Comparison of ENCODE assay signal across 7 mouse cellular contexts in genomic region chr2:120539778-120540208, GRCm38 (mm10). TPM values are rescaled to one million over a fixed set of nuclear protein-coding genes. Genes with fewer than 3 reads are reported as not detected.
DNase-seq lines count a peak whose midpoint lies in the region; ATAC-seq and TF ChIP-seq lines count a peak whose summit lies in the region.

No protein-coding gene starts in this region.

- peak overlapping the region; percentile 33 for H3K4me2 ChIP-seq in hindbrain, embryonic 14.5 days (replicated peaks)

- H3K4me1 ChIP-seq in bone marrow macrophage, adult 2 months (ENCODE audit: control insufficient read depth, insufficient read depth, low read length), result peaks cover 30% of the 10 kb centered on the region
- H3K4me1 ChIP-seq in hindbrain, embryonic 14.5 days (replicated peaks; ENCODE audit: control insufficient read depth, insufficient read depth, low read length), result peaks cover 8% of the 10 kb centered on the region

- peak; percentile 80; the same call in 1 of the 2 replicates for ATAC-seq in hindbrain, embryonic 14.5 days (ENCODE audit: low FRiP score)

- peak overlapping the region; percentile 83 for H3K27ac ChIP-seq in bone marrow macrophage, adult 2 months (ENCODE audit: insufficient read depth, low read depth, low read length)
- H3K27ac ChIP-seq in gastrocnemius, adult 2 months, result peak overlapping the region; percentile 93
- H3K27ac ChIP-seq in hindbrain, embryonic 14.5 days, result peak overlapping the region; percentile 64
- peak overlapping the region; percentile 82 for H3K27ac ChIP-seq in macrophage

- intact Hi-C loops in gastrocnemius, adult 2 months (cut with DNase I), result loop anchor here (2.0 kb wide), 1 partner anchor 23 kb away; the partner anchor contains the start of gene Zfp106

- TF ChIP-seq POLR2A in bone marrow macrophage, adult 2 months (IDR thresholded peaks at IDR 0.05; ENCODE audit: borderline replicate concordance, low read depth, low read length), result no peak

- H3K9me3 ChIP-seq in hindbrain, embryonic 14.5 days (ENCODE audit: control insufficient read depth, low read length), result no peaks in the 10 kb centered on the region

- no peak overlapping the region for H3K4me3 ChIP-seq in bone marrow macrophage, adult 2 months (ENCODE audit: insufficient read depth, low read length)
- peak overlapping the region; percentile 67 for H3K4me3 ChIP-seq in gastrocnemius, adult 2 months
- H3K4me3 ChIP-seq in hindbrain, embryonic 14.5 days (replicated peaks; ENCODE audit: low read length), result no peak overlapping the region
- no peak overlapping the region for H3K4me3 ChIP-seq in macrophage (ENCODE audit: inconsistent target)

- WGBS in hindbrain, embryonic 14.5 days, result 3% methylated on average over 1 of the region's 1 CpGs
- 0% methylated on average over 1 of the region's 1 CpGs for WGBS in macrophage (ENCODE audit: missing documents)

- TF ChIP-seq CTCF in bone marrow macrophage, adult 2 months (IDR thresholded peaks at IDR 0.05; ENCODE audit: low read depth, low read length), result no peak
- TF ChIP-seq CTCF in gastrocnemius, adult 2 months (IDR thresholded peaks at IDR 0.05), result no peak

- peak; percentile 89 for DNase-seq in Muller cell, postnatal 12 days (ENCODE audit: inconsistent ontology term)
- peak; percentile 80 for DNase-seq in gastrocnemius, adult 2 months
- peak; percentile 80 for DNase-seq in hindbrain, embryonic 14.5 days (ENCODE audit: low spot score)
- peak; percentile 37 to 47 for DNase-seq in layer of hippocampus, postnatal 25 days (ENCODE audit: extremely low spot score in 1 of 2, low spot score in 1 of 2)
- peak; percentile 51 for DNase-seq in right cerebral cortex, postnatal 4 days

- peaks cover 67% of the 10 kb centered on the region for H3K79me2 ChIP-seq in macrophage (ENCODE audit: inconsistent target)

- H3K9ac ChIP-seq in hindbrain, embryonic 14.5 days, result no peak overlapping the region

- H3K27me3 ChIP-seq in hindbrain, embryonic 14.5 days (ENCODE audit: control insufficient read depth, insufficient read depth, low read length), result no peaks in the 10 kb centered on the region

- peaks cover 27% of the 10 kb centered on the region for H3K36me3 ChIP-seq in hindbrain, embryonic 14.5 days (replicated peaks; ENCODE audit: control insufficient read depth, insufficient read depth)
- peaks cover 29% of the 10 kb centered on the region for H3K36me3 ChIP-seq in macrophage (ENCODE audit: inconsistent target)

RNA-seq across cellular contexts. Expression of gene Zfp106, which starts 23.9 kb away (rescaled TPM):
- 66.2 and 79.1 TPM in 2 replicates for polyA plus RNA-seq in bone marrow macrophage, adult 2 months (2012; ENCODE audit: insufficient read depth, insufficient read length, missing spikeins)
- 100 to 1,000 TPM; 635 to 796 TPM for total RNA-seq in gastrocnemius, adult 2 months (2021)
- polyA plus RNA-seq in hindbrain, embryonic 14.5 days (2014; fragmentation: Nextera tagmentation; extraction: Ambion mirVana), result 46.4 and 48.0 TPM in 2 replicates
- 100 to 1,000 TPM; 145 to 150 TPM for total RNA-seq in layer of hippocampus, postnatal 25 days (2021)
- total RNA-seq in macrophage (2018; cell fraction: chromatin; rRNA removed), result 100 to 1,000 TPM in 16 of 26 experiments, 10 to 100 TPM in 10; 36.1 to 221 (median 126) TPM
- 10 to 100 TPM; 46.0 to 87.7 (median 67.0) TPM for total RNA-seq in macrophage (2018; cell fraction: cytosol; rRNA removed)
- 100 to 1,000 TPM in 9 of 26 experiments, 10 to 100 TPM in 17; 40.3 to 134 (median 92.1) TPM for total RNA-seq in macrophage (2018; cell fraction: nucleus; rRNA removed)
- 45.2 to 55.7 TPM (median 52.7 TPM) in 3 replicates for polyA plus RNA-seq in macrophage (2018)

RNA-seq across cellular contexts. Expression of gene Snap23, which starts 27.7 kb away (rescaled TPM):
- 248 and 266 TPM in 2 replicates for polyA plus RNA-seq in bone marrow macrophage, adult 2 months (2012; ENCODE audit: insufficient read depth, insufficient read length, missing spikeins)
- total RNA-seq in gastrocnemius, adult 2 months (2021), result 10 to 100 TPM; 42.6 to 57.5 TPM
- 17.3 and 18.9 TPM in 2 replicates for polyA plus RNA-seq in hindbrain, embryonic 14.5 days (2014; fragmentation: Nextera tagmentation; extraction: Ambion mirVana)
- total RNA-seq in layer of hippocampus, postnatal 25 days (2021), result 10 to 100 TPM; 14.1 to 19.7 TPM
- total RNA-seq in macrophage (2018; cell fraction: chromatin; rRNA removed), result 100 to 1,000 TPM in 20 of 26 experiments, 10 to 100 TPM in 6; 76.3 to 311 (median 116) TPM
- total RNA-seq in macrophage (2018; cell fraction: cytosol; rRNA removed), result 100 to 1,000 TPM in 11 of 26 experiments, 10 to 100 TPM in 15; 66.6 to 148 (median 87.1) TPM
- total RNA-seq in macrophage (2018; cell fraction: nucleus; rRNA removed), result 100 to 1,000 TPM in 10 of 26 experiments, 10 to 100 TPM in 16; 59.1 to 197 (median 89.3) TPM
- polyA plus RNA-seq in macrophage (2018), result 69.9 to 226 TPM (median 125 TPM) in 3 replicates
